Mouse (Mus musculus) layer of hippocampus, postnatal 25 days (tissue): ENCODE data around the gene Sephs1. TPM values are rescaled to one million over a fixed set of nuclear protein-coding genes. Genes with fewer than 3 reads are reported as not detected.
"Not testable (repeated sequence)": the region's sequence is repeated elsewhere in the genome, so short reads cannot be mapped to it uniquely, and the experiment has no call there.

Experiments
- DNase-seq, 2 experiments: peaks; one replicate each; pipeline ENCODE4 v3.0.0; 2022; ENCODE audit warnings: mixed read lengths in 2 of 2, low spot score in 1 of 2; ENCODE audit errors: extremely low spot score in 1 of 2
- total RNA-seq, 2 experiments: library from RNA; stranded (reverse); gene quantifications; 2 replicates each; pipeline ENCODE4 v1.2.3; 2021

Gene Sephs1
- total RNA-seq, 2 experiments from 2014 or later: 23.5 to 27.3 TPM

DNA sequence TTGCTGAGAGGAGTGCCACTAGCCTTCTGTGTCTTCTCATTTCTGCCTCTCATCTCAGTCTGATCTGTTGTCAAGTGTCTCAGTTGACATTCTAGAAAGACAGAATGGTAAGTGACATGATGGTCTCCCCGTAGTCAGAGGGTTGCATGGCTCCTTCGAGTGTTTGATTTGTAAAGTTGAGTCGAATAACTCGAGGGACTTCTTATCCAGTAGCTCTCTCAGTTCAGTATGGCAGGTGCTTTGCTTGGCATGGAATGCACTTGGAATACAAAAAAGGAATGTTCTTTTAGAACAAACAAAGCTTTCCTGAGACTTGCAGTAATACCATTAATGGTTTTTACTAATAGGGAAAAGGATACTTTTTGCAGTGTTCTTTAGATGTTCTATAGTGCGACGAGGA lies 25.8 kb downstream of the Sephs1 start:
- no peak for DNase-seq

DNA sequence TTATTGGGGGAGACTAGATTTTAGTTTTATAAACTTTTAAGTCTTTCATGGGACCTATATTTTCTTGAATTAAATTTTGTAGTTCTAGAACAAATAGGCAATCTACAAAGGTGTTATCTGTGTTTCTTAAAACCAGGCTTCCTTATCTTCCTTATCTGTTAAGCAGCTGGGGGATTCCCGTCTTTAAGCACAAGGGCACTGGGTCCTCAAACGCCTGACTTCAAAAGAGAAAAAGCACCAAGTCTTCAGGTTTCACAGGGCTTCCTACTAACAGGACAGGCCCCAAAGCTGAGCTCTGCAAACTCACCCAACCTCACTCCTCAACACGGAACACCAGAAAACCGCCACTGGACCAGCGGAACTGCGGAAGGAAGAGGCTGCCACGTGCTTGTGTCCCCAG lies 26.6 kb downstream of the Sephs1 start:
- no peak for DNase-seq

DNA sequence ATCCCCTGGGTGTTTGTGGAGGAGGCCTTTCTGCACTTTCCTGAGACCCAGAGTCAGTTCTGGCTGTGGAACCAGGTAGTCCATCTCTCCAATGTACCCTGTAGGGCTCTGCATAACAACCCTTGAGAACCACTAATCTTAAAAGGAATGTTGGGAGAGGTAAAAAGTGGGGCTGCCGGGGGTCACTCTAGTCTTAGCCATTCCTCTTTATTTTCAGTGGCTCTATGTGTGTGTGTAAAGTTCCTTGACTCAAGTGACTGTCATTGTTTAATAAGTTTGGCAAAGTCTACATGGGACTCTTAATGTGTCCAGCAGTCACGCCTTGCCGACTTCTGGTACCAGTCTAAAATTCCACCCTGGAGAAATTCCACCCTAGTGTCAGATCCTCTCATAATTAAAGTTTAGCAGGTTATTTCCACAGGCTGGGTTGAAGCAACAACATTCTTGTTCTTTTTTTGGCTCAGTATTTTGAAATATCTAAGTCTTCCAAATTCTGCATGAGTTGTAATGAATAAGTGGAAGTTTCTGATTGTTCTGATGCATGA lies 27.5 kb downstream of the Sephs1 start:
- DNase-seq: no peak

DNA sequence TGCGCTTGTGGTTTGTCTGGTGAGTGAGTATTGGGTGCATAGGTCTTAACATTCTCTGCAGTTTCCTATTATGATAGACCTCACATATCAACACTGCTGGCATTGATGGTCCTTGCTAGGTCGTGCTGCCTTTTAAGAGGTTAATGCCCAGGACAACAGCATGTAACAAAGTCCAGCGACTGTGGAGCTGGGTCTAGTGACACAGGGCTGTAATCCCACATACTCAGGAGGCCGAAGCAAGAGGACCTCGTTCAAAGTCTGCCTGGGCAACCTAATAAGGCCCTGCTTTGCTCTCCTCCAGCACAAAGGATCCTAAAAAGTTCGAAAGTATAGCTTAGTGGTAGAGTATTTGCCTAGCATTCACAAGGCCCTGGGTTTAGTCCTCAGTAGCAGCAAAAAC lies 28.5 kb downstream of the Sephs1 start:
- no peak for DNase-seq

DNA sequence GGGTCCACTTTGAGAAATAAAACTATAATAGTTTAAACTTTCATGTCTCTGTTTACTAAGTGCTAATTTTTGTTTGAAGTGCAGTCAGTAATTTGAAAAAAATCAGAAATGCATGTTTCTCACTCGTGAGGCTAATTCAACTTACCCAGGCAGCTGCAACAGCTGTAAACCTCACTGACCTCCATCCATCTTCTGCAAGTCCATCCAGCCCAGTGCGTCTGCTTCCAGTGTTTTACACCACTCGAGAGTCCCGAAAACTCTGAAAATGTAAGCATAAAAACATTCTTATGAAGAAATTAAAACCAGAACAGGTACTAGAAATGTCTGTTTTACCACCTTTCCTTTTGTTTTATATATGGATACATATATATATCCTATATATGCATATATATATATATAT lies 29.2 kb downstream of the Sephs1 start:
- DNase-seq: no peak

DNA sequence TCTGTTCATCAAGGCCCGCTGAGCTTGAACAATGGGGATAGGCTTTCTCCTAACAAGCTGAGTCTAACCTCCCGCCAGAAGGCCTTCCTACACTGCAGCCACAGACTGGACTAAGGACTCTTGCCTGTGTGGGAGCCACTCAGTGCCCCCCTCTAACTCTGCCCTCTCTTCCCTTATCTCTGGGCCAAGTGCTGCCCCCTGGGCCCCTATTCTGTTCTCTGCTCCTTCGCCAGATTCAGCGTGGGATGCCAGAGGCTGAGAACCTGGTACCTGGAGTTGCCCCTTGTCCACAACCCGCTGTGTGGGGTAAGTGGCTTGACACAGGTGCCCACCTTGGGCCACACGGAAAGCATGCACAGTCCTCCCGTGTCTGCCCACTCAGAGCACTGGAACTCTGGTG lies 32.6 kb downstream of the Sephs1 start:
- DNase-seq: no peak

DNA sequence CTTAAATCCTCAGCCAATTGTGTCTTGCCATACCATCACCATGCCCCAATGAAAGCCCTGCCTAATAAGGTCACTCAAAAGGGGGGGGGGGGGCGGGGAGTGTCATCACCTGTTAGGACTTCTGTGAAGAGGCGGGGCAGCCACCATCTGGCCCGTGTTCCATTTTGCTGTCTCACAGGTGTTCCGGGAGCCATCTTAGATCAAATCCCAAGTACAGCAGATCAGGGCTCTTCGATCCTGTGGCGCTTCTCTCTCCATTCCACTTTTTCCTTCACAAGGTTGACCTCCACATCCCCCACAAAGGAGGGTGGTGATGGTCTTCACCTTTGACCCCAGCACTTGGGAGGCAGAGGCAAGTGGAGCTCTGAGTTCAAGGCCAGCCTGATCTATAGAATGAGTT lies 34.7 kb downstream of the Sephs1 start:
- DNase-seq: no peak

DNA sequence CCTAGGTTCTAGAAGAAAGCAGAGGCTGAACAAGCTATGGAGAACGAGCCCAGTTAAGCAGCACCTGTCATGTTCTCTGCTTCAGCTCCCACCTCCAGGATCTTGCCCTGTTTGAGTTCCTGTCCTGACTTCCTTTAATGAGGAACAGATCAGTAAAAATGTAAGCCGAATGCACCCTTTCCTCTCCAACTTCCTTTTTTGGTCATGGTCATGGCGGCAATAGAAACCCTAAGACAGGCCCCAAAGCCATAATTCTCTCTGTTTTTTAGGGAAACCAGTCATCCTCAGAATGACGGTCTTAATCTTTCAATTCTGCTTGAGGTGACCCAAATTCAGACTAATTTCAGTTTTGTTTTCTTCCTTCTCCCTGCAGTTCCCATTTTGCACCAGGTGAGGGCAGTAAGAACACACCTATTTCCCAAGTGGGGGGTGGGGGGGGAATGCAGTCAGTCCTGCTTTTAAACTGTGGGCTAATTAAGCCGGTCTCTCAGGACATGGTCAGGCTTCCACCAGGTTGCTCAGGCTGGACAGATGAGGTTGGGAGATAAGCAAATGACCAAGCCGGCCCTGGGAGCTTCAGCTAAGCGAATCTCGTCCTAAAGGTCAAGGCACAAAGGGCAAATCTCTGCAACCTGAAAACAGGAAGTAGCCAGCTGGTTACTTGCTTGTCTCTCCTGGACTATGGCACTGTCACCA lies 36.1 kb downstream of the Sephs1 start:
- peak; percentile 47 to 67 for DNase-seq

DNA sequence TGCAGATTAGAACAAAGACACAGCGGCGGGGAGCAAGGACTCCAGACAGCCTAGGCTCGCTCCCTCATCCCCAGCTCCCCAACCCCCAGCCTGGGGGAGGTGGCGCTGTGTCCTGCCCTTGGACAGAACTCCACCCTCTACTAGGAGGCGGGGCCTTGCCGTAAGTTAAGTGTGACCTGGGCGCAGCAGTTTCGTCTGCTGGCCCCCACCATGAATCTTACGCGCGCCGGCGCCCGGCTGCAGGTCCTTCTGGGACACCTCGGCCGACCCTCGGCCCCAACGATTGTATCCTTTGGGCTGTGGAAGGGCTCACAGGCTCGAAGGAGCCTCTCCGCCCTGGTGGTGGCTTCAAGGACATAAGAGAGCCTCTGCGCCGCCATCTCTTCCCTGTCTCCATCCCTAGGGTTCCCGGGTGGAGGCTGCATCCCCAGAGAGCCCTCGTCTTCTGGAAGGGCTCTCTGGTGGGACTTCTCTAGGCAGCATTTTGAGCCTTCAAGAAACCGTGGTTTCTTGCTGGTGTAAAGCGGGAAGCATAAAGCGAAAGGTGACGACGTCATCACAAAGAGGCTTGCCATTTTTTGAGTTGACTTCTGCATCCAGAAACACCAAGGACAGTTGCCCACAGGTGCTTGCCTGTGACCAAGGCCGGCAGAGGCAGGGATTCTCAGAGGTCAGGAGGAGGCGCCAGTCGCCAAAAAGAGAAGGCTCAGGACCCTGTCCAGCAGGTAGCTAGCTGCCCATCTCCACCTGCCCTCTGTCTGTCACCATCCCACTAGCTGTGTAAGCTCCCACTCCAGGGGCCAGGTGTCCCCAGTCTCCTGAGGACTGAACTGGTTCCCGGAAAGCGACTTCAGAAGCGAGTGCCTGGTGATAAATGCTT lies 37.7 kb downstream of the Sephs1 start, which contains the start of gene Phyh:
Gene Phyh (plus strand): TSS at position 160 of the 880 bp plus-strand sequence.
- DNase-seq: peak; percentile 62 to 68

DNA sequence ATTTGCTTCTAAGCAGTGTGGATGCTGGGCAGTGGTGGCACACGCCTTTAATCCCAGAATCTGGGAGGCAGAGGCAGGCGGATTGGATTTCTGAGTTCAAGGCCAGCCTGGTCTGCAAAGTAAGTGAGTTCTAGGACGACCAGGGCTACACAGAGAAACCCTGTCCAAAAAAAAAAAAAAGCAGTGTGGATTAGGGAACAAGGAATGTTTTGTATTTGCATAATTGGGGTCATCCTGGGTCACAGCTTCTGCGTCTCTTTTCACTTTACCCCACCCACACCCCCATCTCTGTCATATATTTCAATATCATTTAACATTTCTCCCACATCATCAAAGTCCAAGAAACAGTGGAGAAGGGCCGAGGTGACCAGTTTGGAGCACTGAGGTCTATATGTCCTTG lies 39.7 kb downstream of the Sephs1 start:
- DNase-seq: no peak

DNA sequence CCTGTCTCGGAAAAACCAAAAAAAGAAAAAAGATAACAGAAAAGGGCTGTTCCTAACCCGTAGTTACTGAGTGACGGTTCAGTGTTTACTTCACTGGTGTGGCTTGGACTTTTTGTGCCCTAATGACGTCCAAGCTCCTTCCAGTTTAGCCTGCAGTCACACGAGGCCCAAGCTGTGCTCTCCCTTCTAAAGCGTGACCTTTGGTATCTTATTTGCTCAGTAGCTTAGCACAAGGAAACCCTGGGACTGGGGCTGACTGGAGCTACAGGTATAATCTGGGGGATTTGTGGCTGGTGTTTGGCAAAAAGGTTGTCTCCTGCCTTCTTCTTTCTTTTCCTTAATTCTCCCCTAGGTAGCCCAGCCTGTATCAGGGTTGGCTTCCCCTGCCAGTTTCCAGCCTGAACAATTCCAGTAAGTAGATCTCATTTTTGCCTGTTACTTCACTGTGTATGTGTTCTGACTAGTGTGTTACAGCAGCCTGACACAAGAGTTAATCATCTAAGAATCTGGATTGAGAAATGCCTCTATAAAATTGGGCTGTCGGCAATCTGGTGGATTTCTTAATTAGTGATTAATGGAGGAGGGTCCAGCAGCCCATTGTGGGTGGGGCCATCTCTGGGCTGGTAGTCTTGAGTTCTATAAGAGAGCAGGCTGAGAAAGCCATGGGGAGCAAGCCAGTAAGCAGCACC lies 41.3 kb downstream of the Sephs1 start:
- DNase-seq: no peak

DNA sequence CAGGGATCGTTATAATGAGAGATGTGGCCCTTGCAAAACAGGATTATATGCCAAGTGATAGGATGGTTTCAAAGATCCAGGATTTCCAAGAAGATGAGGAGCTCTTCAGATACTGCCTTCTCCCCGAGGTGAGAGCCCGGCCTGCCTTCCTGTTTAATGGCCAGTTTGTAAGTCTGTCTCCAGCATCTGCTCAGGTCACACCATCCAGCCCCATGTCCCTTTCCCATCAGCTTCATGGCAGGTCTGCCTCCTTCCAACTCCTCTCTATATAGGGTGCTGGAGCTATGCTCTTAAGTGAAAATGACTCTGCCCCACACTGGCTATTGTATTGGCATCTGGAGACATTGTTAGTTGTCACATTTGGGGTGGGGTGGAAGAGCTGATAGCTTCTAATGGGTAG lies 46.0 kb downstream of the Sephs1 start:
- DNase-seq: no peak

DNA sequence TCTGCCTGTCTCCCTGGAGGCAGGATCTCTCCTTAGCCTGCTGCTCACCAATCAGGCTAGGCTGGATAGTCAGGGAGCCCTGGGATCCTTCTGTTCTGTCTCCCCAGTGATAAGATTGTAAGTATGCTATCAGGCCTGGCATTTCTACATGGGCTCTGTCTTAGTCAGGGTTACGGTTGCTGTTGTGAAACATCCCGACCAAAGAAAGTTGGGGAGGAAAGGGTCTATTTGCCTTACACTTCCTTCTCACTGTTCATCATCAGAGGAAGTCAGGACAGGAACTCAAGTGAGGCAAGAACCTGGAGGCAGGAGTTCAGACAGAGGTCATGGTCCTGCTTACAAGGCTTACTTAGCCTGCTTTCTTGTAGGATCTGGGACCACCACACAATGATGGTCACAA lies 47.9 kb downstream of the Sephs1 start:
- DNase-seq: no peak

DNA sequence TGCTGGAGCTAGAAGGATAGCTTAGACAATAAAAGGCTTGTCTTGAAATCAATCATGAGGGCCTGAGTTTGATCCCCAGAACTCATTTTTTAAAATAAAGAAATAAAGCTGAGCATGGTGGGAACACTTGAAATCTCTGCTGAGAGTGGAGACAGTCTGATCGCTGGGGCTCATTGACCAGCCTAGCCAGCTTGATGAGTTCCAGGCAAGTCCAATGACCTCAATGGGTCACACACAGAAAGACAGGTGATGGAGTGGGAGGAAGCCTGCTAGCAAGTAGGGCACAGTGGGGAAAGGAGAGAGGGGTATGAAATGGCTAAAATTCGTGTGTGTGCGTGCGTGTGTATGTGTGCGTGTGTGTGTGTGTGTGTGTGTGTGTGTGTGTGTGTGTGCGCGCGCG lies 53.2 kb downstream of the Sephs1 start:
- no peak for DNase-seq

DNA sequence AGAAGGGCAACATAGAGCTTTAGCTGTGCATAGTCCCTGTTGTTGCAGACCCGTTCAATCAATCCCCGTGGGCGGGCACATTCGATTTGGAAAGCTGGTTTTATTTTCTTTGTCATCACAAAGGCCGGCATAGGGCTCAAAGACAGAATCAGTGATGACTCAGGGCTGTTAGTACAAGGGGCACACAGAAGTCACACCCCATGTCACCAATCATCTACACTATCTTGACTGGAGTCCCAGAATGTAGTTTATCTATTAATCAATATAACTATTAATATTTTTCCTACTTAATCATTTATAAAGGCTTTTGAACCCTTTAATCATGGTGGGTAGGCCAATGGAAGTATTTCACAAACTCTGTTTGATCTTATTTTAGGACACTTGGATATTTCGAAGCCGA lies 56.6 kb downstream of the Sephs1 start:
- no peak for DNase-seq

DNA sequence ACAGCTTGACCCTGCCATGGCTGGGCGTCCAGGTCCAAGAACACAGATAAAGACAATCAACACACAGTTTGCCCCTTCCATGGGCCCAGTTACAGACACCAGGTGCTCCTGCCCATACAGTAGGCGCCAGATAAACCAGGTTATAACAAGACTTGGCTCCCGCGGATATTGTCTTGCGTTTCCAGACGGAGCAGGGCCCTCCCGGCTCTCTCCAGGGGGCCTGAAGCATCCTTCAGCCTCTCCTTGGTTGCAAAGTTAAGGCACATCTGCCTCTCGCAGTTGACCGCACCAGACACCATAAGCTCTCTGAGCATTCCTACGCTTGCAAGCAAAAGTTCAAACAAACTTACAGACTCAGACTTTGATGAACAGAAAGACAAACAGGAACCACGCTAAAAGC lies 59.5 kb downstream of the Sephs1 start:
- no peak for DNase-seq

DNA sequence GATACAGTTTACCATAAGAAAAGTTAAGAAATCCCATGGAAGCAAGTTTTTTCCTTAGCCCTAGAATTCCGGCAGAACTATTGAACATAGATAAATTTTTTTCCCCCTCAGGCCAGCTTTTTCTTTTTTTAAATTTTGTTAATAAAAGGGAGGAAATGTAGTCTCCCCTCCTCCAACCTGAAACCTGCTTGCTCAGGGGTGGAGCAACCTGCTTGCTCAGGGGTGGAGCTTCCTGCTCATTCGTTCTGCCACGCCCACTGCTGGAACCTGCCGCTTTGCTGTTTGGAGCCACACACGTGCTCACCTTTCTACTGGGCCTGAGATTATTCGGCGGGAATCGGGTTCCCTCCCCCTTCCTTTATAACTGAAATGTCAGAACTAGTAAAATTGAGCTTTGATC lies 68.3 kb downstream of the Sephs1 start:
- not testable (repeated sequence) for DNase-seq

DNA sequence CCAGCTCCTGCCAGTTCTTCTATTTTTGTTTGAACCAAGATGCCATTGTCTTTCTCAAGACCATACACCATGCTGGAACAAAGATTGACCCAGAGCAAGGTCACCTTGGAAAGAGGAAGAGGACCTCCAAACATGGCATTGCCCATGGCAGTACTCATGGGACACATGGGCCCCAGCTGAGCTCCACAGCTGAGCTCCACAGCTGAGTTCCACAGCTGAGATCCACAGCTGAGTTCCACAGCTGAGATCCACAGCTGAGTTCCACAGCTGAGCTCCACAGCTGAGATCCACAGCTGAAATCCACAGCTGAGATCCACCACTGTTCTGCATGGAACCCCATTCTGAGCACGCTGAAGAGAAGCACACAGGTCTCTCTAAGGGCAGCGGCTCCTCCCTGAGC lies 69.6 kb downstream of the Sephs1 start:
- no peak for DNase-seq

DNA sequence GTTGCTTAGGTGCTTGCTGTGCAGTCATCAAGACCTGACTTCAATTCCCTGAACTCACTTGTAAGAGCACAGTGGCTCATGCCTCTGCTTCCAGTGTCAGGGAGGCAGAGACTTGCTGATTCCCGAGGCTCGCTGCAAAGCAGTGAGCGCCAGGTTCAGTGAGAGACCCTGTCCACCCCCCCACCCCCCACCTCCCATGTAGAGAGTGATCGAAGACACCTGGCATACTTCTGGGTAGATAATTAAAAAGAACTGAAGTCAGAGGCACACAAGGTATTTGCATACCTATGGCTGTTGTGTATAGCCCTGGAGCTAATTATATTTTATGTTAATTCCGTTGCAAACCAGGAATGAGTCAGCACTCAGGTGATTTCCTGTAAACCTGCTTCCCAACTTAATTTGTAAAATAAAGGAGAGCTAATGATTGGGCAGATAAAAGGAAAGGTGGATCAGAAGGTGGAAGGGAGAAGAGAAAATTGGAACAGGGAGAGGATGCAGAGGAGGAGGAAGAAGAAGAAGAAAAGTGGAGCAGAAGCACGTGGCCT lies 72.9 kb downstream of the Sephs1 start:
- DNase-seq: no peak

DNA sequence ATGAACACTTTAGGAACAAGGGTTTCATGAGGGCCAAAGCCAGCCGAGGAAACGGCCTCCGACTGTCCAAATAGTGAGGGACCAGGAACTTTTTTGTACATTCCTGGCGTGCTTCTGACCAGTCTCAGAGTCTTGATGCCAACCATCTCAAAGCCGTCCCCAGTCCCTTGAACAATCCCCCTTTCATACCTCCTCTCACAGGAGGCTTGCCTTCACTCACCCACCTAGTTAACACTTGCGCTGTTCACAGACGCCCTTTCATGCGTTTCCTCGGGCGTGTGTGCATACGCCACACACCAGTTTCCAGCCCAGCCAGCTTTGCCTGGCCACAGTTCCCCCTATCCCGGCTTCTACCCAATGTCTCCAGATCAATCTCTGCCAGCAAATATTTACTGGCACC lies 76.7 kb downstream of the Sephs1 start:
- no peak for DNase-seq
